Mouse (Mus musculus) hindbrain, embryonic 11.5 days (tissue): ENCODE measurements around the gene Gm44511. TPM values are rescaled to one million over a fixed set of nuclear protein-coding genes. Genes with fewer than 3 reads are reported as not detected.
A peak's percentile ranks its signal among the peaks of the same experiment; 100 is the strongest.

Source experiments
- ATAC-seq: fragments of 200-750 bp; cut with Nextera tagmentation; 2 replicates; pipeline ENCODE4 v1.8.0; 2017; ENCODE audit warnings: mild to moderate bottlenecking, moderate TSS enrichment, moderate library complexity; ENCODE audit not compliant: low FRiP score
- DNase-seq: peaks from one replicate; pipeline ENCODE4 v3.0.0-alpha.2; 2015; ENCODE audit warnings: low spot score
- H3K27ac ChIP-seq: fragments of 300-500 bp; sonication (generic); 2 replicates; pipeline ENCODE4 v1.5.1; 2014; ENCODE audit warnings: mild to moderate bottlenecking, low read depth, low read length
- H3K27me3 ChIP-seq: fragments of 300-500 bp; sonication (generic); 2 replicates; pipeline ENCODE4 v1.6.1; 2014; ENCODE audit warnings: mild to moderate bottlenecking, low read length, moderate library complexity, mixed read lengths; ENCODE audit not compliant: control insufficient read depth, insufficient read depth
- H3K36me3 ChIP-seq: fragments of 300-500 bp; sonication (generic); 2 replicates; pipeline ENCODE4 v1.6.1; 2014; ENCODE audit warnings: mild to moderate bottlenecking, low read length, moderate library complexity, mixed read lengths; ENCODE audit not compliant: control insufficient read depth, insufficient read depth
- H3K4me1 ChIP-seq: fragments of 300-500 bp; sonication (generic); replicated peaks from 2 replicates; pipeline ENCODE4 v1.6.1; 2014; ENCODE audit warnings: low read length, mixed read lengths; ENCODE audit not compliant: control insufficient read depth, insufficient read depth
- H3K4me2 ChIP-seq: fragments of 300-500 bp; sonication (generic); replicated peaks from 2 replicates; pipeline ENCODE4 v1.6.1; 2014; ENCODE audit warnings: mild to moderate bottlenecking, low read depth, low read length
- H3K4me3 ChIP-seq: fragments of 300-500 bp; sonication (generic); 2 replicates; pipeline ENCODE4 v1.5.1; 2014; ENCODE audit warnings: low read depth, low read length
- H3K9ac ChIP-seq: fragments of 300-500 bp; sonication (generic); 2 replicates; pipeline ENCODE4 v1.6.1; 2014; ENCODE audit warnings: low read depth, low read length
- H3K9me3 ChIP-seq: fragments of 300-500 bp; sonication (generic); 2 replicates; pipeline ENCODE4 v1.6.1; 2016; ENCODE audit warnings: low read length; ENCODE audit not compliant: control insufficient read depth
- WGBS: fragments of 180-500 bp; shearing (Covaris S2); extraction: QIAGEN DNeasy Blood & Tissue Kit; methylation state at CpG from one replicate; pipeline ENCODE4 v1.1.7; 2014; 5-methylcytosine and 5-hydroxymethylcytosine counted together
- polyA plus RNA-seq: library from polyadenylated mRNA; unstranded; fragments of >200 nt; fragmentation: Nextera tagmentation; extraction: Ambion mirVana; gene quantifications from 2 replicates; pipeline ENCODE4 v1.2.1, GENCODE M21; 2014

The Gm44511 gene
- not detected in 2 replicates for polyA plus RNA-seq

GRCm38 (mm10) chr6:128826132-128826531 is at the start of gene Gm44511, which contains the start of gene Klrb1b:
TSS of gene Gm44511 (minus strand) at chr6:128826315.
TSS of gene Klrb1b (minus strand) at chr6:128826331.
- 94% methylated on average over 6 of the region's 6 CpGs for WGBS
- Histone ChIP-seq H3K36me3 (no peaks in the 10 kb centered on the region), H3K4me2 (no peak within 1 kb of the TSS), H3K27me3 (no peaks in the 10 kb centered on the region), H3K4me1 (no peaks in the 10 kb centered on the region), H3K27ac (no peak within 1 kb of the TSS), H3K4me3 (no peak within 1 kb of the TSS), H3K9ac (no peak within 1 kb of the TSS), H3K9me3 (no peaks in the 10 kb centered on the region)
- no peak for ATAC-seq
- DNase-seq: no peak

- Histone ChIP-seq H3K4me1 (no peaks in the 10 kb centered on the region), H3K9ac (no peak overlapping the region), H3K36me3 (no peaks in the 10 kb centered on the region), H3K27me3 (no peaks in the 10 kb centered on the region), H3K4me3 (no peak overlapping the region), H3K27ac (no peak overlapping the region), H3K4me2 (no peak overlapping the region), H3K9me3 (no peaks in the 10 kb centered on the region)
- DNase-seq (no peak), ATAC-seq (no peak)
- WGBS: 83% methylated on average over 1 of the region's 1 CpGs
These were observed 45.9 kb upstream of the Gm44511 start for GRCm38 (mm10) chr6:128871910-128872610.

- DNase-seq: no peak
- Histone ChIP-seq H3K36me3 (no peaks in the 10 kb centered on the region), H3K9ac (no peak overlapping the region), H3K27me3 (no peaks in the 10 kb centered on the region), H3K27ac (no peak overlapping the region), H3K4me3 (no peak overlapping the region), H3K4me2 (no peak overlapping the region), H3K9me3 (no peaks in the 10 kb centered on the region), H3K4me1 (no peaks in the 10 kb centered on the region)
- WGBS: 9% methylated on average over 3 of the region's 3 CpGs
- no peak for ATAC-seq
These were observed 42.7 kb upstream of the Gm44511 start for GRCm38 (mm10) chr6:128868861-128869260.

- no peaks in the 10 kb centered on the region for H3K9me3 ChIP-seq
- H3K4me1 ChIP-seq: no peaks in the 10 kb centered on the region
- no peak overlapping the region for H3K9ac ChIP-seq
- no peak overlapping the region for H3K27ac ChIP-seq
- WGBS: 87% methylated on average over 2 of the region's 2 CpGs
- DNase-seq (no peak), ATAC-seq (no peak)
- H3K4me3 ChIP-seq: no peak overlapping the region
- H3K27me3 ChIP-seq: no peaks in the 10 kb centered on the region
- no peak overlapping the region for H3K4me2 ChIP-seq
- no peaks in the 10 kb centered on the region for H3K36me3 ChIP-seq
These were observed 31.9 kb upstream of the Gm44511 start for GRCm38 (mm10) chr6:128857976-128858375.

GRCm38 (mm10) chr6:128856250-128856649 is 30.1 kb upstream of the Gm44511 start:
- no peaks in the 10 kb centered on the region for H3K4me1 ChIP-seq
- ATAC-seq (no peak), DNase-seq (no peak)
- WGBS: 88% methylated on average over 5 of the region's 5 CpGs
- no peak overlapping the region for H3K4me2 ChIP-seq
- no peak overlapping the region for H3K4me3 ChIP-seq
- H3K9ac ChIP-seq: no peak overlapping the region
- no peaks in the 10 kb centered on the region for H3K9me3 ChIP-seq
- no peaks in the 10 kb centered on the region for H3K36me3 ChIP-seq
- H3K27me3 ChIP-seq: no peaks in the 10 kb centered on the region
- no peak overlapping the region for H3K27ac ChIP-seq

GRCm38 (mm10) chr6:128855477-128855876 is 29.4 kb upstream of the Gm44511 start:
- H3K9me3 ChIP-seq: no peaks in the 10 kb centered on the region
- H3K27ac ChIP-seq: no peak overlapping the region
- DNase-seq: no peak
- 81% methylated on average over 1 of the region's 1 CpGs for WGBS
- H3K4me2 ChIP-seq: no peak overlapping the region
- H3K27me3 ChIP-seq: no peaks in the 10 kb centered on the region
- H3K4me1 ChIP-seq: no peaks in the 10 kb centered on the region
- ATAC-seq: no peak
- H3K9ac ChIP-seq: no peak overlapping the region
- H3K36me3 ChIP-seq: no peaks in the 10 kb centered on the region
- H3K4me3 ChIP-seq: no peak overlapping the region

- no peaks in the 10 kb centered on the region for H3K9me3 ChIP-seq
- DNase-seq (no peak), ATAC-seq (no peak)
- WGBS: 94% methylated on average over 3 of the region's 3 CpGs
- no peak overlapping the region for H3K4me3 ChIP-seq
- H3K36me3 ChIP-seq: no peaks in the 10 kb centered on the region
- H3K27me3 ChIP-seq: no peaks in the 10 kb centered on the region
- H3K4me1 ChIP-seq: no peaks in the 10 kb centered on the region
- H3K9ac ChIP-seq: no peak overlapping the region
- H3K27ac ChIP-seq: no peak overlapping the region
- H3K4me2 ChIP-seq: no peak overlapping the region
These were observed 28.8 kb upstream of the Gm44511 start for GRCm38 (mm10) chr6:128854895-128855294.

- Histone ChIP-seq H3K9ac (0 out of 2 replicates have a peak overlapping the region, but pooled peaks have one; percentile 23), H3K4me1 (no peaks in the 10 kb centered on the region), H3K4me3 (no peak overlapping the region), H3K27me3 (no peaks in the 10 kb centered on the region), H3K27ac (no peak overlapping the region), H3K36me3 (no peaks in the 10 kb centered on the region), H3K4me2 (no peak overlapping the region), H3K9me3 (no peaks in the 10 kb centered on the region)
- ATAC-seq (peak; percentile 86), DNase-seq (peak; percentile 82)
- WGBS: 45% methylated on average over 12 of the region's 12 CpGs
These were observed 28.1 kb upstream of the Gm44511 start for GRCm38 (mm10) chr6:128854024-128854820.
